Mouse (Mus musculus) intestine, embryonic 14.5 days (tissue): ENCODE results near the gene Lrrc7. TPM values are rescaled to one million over a fixed set of nuclear protein-coding genes. Genes with fewer than 3 reads are reported as not detected.

ENCODE experiments used
- ATAC-seq: fragments of 200-750 bp; cut with Nextera tagmentation; replicated peaks from 2 replicates; pipeline ENCODE4 v1.8.0; 2017; ENCODE audit warnings: low read depth, moderate number of reproducible peaks, moderate TSS enrichment, moderate library complexity; ENCODE audit not compliant: low FRiP score, low TSS enrichment
- DNase-seq: peaks from one replicate; pipeline ENCODE4 v3.0.0-alpha.2; 2018; ENCODE audit warnings: low spot score
- H3K27ac ChIP-seq: fragments of 300-500 bp; sonication (generic); 2 replicates; pipeline ENCODE4 v1.5.1; 2014; ENCODE audit warnings: low read depth, mild to moderate bottlenecking, control low read depth
- H3K27me3 ChIP-seq: fragments of 300-500 bp; sonication (generic); replicated peaks from 2 replicates; pipeline ENCODE4 v1.6.1; 2014; ENCODE audit warnings: low read length, control low read depth; ENCODE audit not compliant: control insufficient read depth, insufficient read depth
- H3K36me3 ChIP-seq: fragments of 300-500 bp; sonication (generic); 2 replicates; pipeline ENCODE4 v1.6.1; 2014; ENCODE audit warnings: low read length, control low read depth; ENCODE audit not compliant: control insufficient read depth, insufficient read depth
- H3K4me1 ChIP-seq: fragments of 300-500 bp; sonication (generic); replicated peaks from 2 replicates; pipeline ENCODE4 v1.6.1; 2014; ENCODE audit warnings: low read length, control low read depth, mixed read lengths; ENCODE audit not compliant: control insufficient read depth, insufficient read depth
- H3K4me2 ChIP-seq: fragments of 300-500 bp; sonication (generic); 2 replicates; pipeline ENCODE4 v1.6.1; 2014; ENCODE audit warnings: low read length
- H3K4me3 ChIP-seq: fragments of 300-500 bp; sonication (generic); 2 replicates; pipeline ENCODE4 v1.5.1; 2014; ENCODE audit warnings: low read depth, low read length, control low read depth, mixed read lengths
- H3K9ac ChIP-seq: fragments of 300-500 bp; sonication (generic); 2 replicates; pipeline ENCODE4 v1.6.1; 2014; ENCODE audit warnings: mild to moderate bottlenecking, low read length
- H3K9me3 ChIP-seq: fragments of 300-500 bp; sonication (generic); 2 replicates; pipeline ENCODE4 v1.6.1; 2016; ENCODE audit warnings: low read length, control low read depth; ENCODE audit not compliant: control insufficient read depth
- WGBS: fragments of 180-500 bp; shearing (Covaris S2); extraction: QIAGEN DNeasy Blood & Tissue Kit; methylation state at CpG from one replicate; pipeline ENCODE4 v1.1.7; 2014; 5-methylcytosine and 5-hydroxymethylcytosine counted together
- polyA plus RNA-seq: library from polyadenylated mRNA; unstranded; fragments of >200 nt; fragmentation: Nextera tagmentation; extraction: Ambion mirVana; gene quantifications from 2 replicates; pipeline ENCODE4 v1.2.1, GENCODE M21; 2014

Gene Lrrc7
- polyA plus RNA-seq, 1 experiment from 2014 or later = 3.3 TPM

GRCm38 (mm10) chr3:158554280-158554679, 7.7 kb downstream of the Lrrc7 start:
- Histone ChIP-seq H3K4me3 (no peak overlapping the region), H3K27ac (no peak overlapping the region), H3K4me1 (no peaks in the 10 kb centered on the region), H3K9ac (no peak overlapping the region), H3K4me2 (no peak overlapping the region), H3K36me3 (no peaks in the 10 kb centered on the region), H3K9me3 (no peaks in the 10 kb centered on the region), H3K27me3 (peaks cover 5% of the 10 kb centered on the region; the same call in 1 of the 2 replicates)
- ATAC-seq (no peak), DNase-seq (no peak)

- WGBS = 83% methylated on average over 5 of the region's 5 CpGs
Measured at GRCm38 (mm10) chr3:158552105-158552504, 9.9 kb downstream of the Lrrc7 start.

GRCm38 (mm10) chr3:158543481-158543880, 18.5 kb downstream of the Lrrc7 start:
- H3K4me3 ChIP-seq = no peak overlapping the region
- H3K36me3 ChIP-seq = no peaks in the 10 kb centered on the region
- no peak overlapping the region for H3K4me2 ChIP-seq
- H3K4me1 ChIP-seq = no peaks in the 10 kb centered on the region
- no peaks in the 10 kb centered on the region for H3K9me3 ChIP-seq
- ATAC-seq = no peak
- no peak overlapping the region for H3K9ac ChIP-seq
- no peak for DNase-seq
- WGBS = 36% methylated on average over 3 of the region's 3 CpGs
- H3K27me3 ChIP-seq = no peaks in the 10 kb centered on the region
- no peak overlapping the region for H3K27ac ChIP-seq

More at GRCm38 (mm10) chr3:158552105-158552504, 9.9 kb downstream of the Lrrc7 start:
- no peak overlapping the region for H3K4me2 ChIP-seq
- H3K27ac ChIP-seq = no peak overlapping the region
- no peaks in the 10 kb centered on the region for H3K27me3 ChIP-seq
- no peaks in the 10 kb centered on the region for H3K9me3 ChIP-seq
- no peak overlapping the region for H3K4me3 ChIP-seq
- DNase-seq (no peak), ATAC-seq (no peak)
- no peaks in the 10 kb centered on the region for H3K36me3 ChIP-seq
- H3K4me1 ChIP-seq = no peaks in the 10 kb centered on the region
- H3K9ac ChIP-seq = no peak overlapping the region

GRCm38 (mm10) chr3:158532859-158533258, 29.2 kb downstream of the Lrrc7 start:
- no peaks in the 10 kb centered on the region for H3K27me3 ChIP-seq
- no peaks in the 10 kb centered on the region for H3K36me3 ChIP-seq
- no peak overlapping the region for H3K27ac ChIP-seq
- DNase-seq = no peak
- no peak overlapping the region for H3K4me2 ChIP-seq
- H3K9me3 ChIP-seq = no peaks in the 10 kb centered on the region
- no peaks in the 10 kb centered on the region for H3K4me1 ChIP-seq
- H3K9ac ChIP-seq = no peak overlapping the region
- WGBS = 78% methylated on average over 2 of the region's 2 CpGs
- no peak overlapping the region for H3K4me3 ChIP-seq
- ATAC-seq = no peak

GRCm38 (mm10) chr3:158528471-158528870, 33.5 kb downstream of the Lrrc7 start:
- Histone ChIP-seq H3K9me3 (no peaks in the 10 kb centered on the region), H3K36me3 (no peaks in the 10 kb centered on the region), H3K27ac (no peak overlapping the region), H3K4me1 (no peaks in the 10 kb centered on the region), H3K9ac (no peak overlapping the region), H3K27me3 (no peaks in the 10 kb centered on the region), H3K4me3 (no peak overlapping the region), H3K4me2 (no peak overlapping the region)
- WGBS = 79% methylated on average over 1 of the region's 1 CpGs
- DNase-seq = no peak
- no peak for ATAC-seq

- Histone ChIP-seq H3K36me3 (no peaks in the 10 kb centered on the region), H3K9ac (no peak overlapping the region), H3K9me3 (no peaks in the 10 kb centered on the region), H3K4me3 (no peak overlapping the region), H3K4me1 (no peaks in the 10 kb centered on the region; the same call in 1 of the 2 replicates), H3K4me2 (no peak overlapping the region), H3K27ac (no peak overlapping the region), H3K27me3 (no peaks in the 10 kb centered on the region)
- DNase-seq (no peak), ATAC-seq (no peak)
- 75% methylated on average over 1 of the region's 1 CpGs for WGBS
Measured at GRCm38 (mm10) chr3:158493730-158494129, 68.3 kb downstream of the Lrrc7 start.

GRCm38 (mm10) chr3:158479677-158480076, 82.3 kb downstream of the Lrrc7 start:
- no peak for DNase-seq
- Histone ChIP-seq H3K4me3 (no peak overlapping the region), H3K4me2 (no peak overlapping the region), H3K36me3 (no peaks in the 10 kb centered on the region), H3K4me1 (no peaks in the 10 kb centered on the region), H3K27ac (no peak overlapping the region), H3K9me3 (no peaks in the 10 kb centered on the region), H3K27me3 (no peaks in the 10 kb centered on the region), H3K9ac (no peak overlapping the region)
- WGBS = 79% methylated on average over 2 of the region's 2 CpGs
- ATAC-seq = no peak

GRCm38 (mm10) chr3:158400600-158400999, 161.4 kb downstream of the Lrrc7 start:
- WGBS = 79% methylated on average over 1 of the region's 1 CpGs
- Histone ChIP-seq H3K36me3 (no peaks in the 10 kb centered on the region), H3K4me3 (no peak overlapping the region)

GRCm38 (mm10) chr3:158391534-158391933, 170.5 kb downstream of the Lrrc7 start:
- Histone ChIP-seq H3K27ac (no peak overlapping the region), H3K36me3 (no peaks in the 10 kb centered on the region), H3K4me2 (no peak overlapping the region), H3K4me3 (no peak overlapping the region), H3K27me3 (no peaks in the 10 kb centered on the region), H3K4me1 (no peaks in the 10 kb centered on the region; the same call in 1 of the 2 replicates), H3K9ac (no peak overlapping the region), H3K9me3 (no peaks in the 10 kb centered on the region)
- ATAC-seq = no peak
- no peak for DNase-seq

More at GRCm38 (mm10) chr3:158400600-158400999, 161.4 kb downstream of the Lrrc7 start:
- Histone ChIP-seq H3K4me2 (no peak overlapping the region), H3K27ac (no peak overlapping the region), H3K9me3 (no peaks in the 10 kb centered on the region), H3K4me1 (no peaks in the 10 kb centered on the region), H3K27me3 (no peaks in the 10 kb centered on the region), H3K9ac (no peak overlapping the region)
- DNase-seq (no peak), ATAC-seq (no peak)
